Mouse (Mus musculus) limb, embryonic 14.5 days (tissue): ENCODE measurements around the gene Gm29776. TPM values are rescaled to one million over a fixed set of nuclear protein-coding genes. Genes with fewer than 3 reads are reported as not detected.

Experiments
- ATAC-seq: fragments of 200-750 bp; cut with Nextera tagmentation; 2 replicates; pipeline ENCODE4 v1.8.0; 2017; ENCODE audit warnings: low read depth, moderate number of reproducible peaks, moderate TSS enrichment; ENCODE audit not compliant: low FRiP score
- DNase-seq: peaks from one replicate; pipeline ENCODE4 v3.0.0-alpha.2; 2015; ENCODE audit warnings: low spot score
- H3K27ac ChIP-seq: fragments of 300-500 bp; sonication (generic); replicated peaks from 2 replicates; pipeline ENCODE4 v1.5.1; 2014; ENCODE audit warnings: low read depth, mild to moderate bottlenecking, low read length, moderate library complexity, mixed read lengths
- H3K27me3 ChIP-seq: fragments of 300-500 bp; sonication (generic); 2 replicates; pipeline ENCODE4 v1.6.1; 2014; ENCODE audit warnings: low read length, mixed read lengths; ENCODE audit not compliant: control insufficient read depth, insufficient read depth
- H3K36me3 ChIP-seq: fragments of 300-500 bp; sonication (generic); 2 replicates; pipeline ENCODE4 v1.6.1; 2014; ENCODE audit warnings: mild to moderate bottlenecking, low read length, moderate library complexity, mixed read lengths; ENCODE audit not compliant: control insufficient read depth, insufficient read depth
- H3K4me1 ChIP-seq: fragments of 300-500 bp; sonication (generic); 2 replicates; pipeline ENCODE4 v1.6.1; 2014; ENCODE audit warnings: antibody characterized with exemption, low read length, mixed read lengths; ENCODE audit not compliant: control insufficient read depth, insufficient read depth
- H3K4me2 ChIP-seq: fragments of 300-500 bp; sonication (generic); replicated peaks from 2 replicates; pipeline ENCODE4 v1.6.1; 2014; ENCODE audit warnings: low read depth, mild to moderate bottlenecking, low read length, moderate library complexity; ENCODE audit not compliant: severe bottlenecking
- H3K4me3 ChIP-seq: fragments of 300-500 bp; sonication (generic); replicated peaks from 2 replicates; pipeline ENCODE4 v1.5.1; 2014; ENCODE audit warnings: low read length
- H3K9ac ChIP-seq: fragments of 300-500 bp; sonication (generic); 2 replicates; pipeline ENCODE4 v1.6.1; 2014; ENCODE audit warnings: mild to moderate bottlenecking, low read depth, low read length, moderate library complexity; ENCODE audit not compliant: severe bottlenecking
- H3K9me3 ChIP-seq: fragments of 300-500 bp; sonication (generic); 2 replicates; pipeline ENCODE4 v1.6.1; 2016; ENCODE audit warnings: low read length; ENCODE audit not compliant: control insufficient read depth
- POLR2A ChIP-seq: fragments of 200-500 bp; IDR thresholded peaks from 2 replicates; pipeline ENCODE4 v1.8.0; 2012; ENCODE audit warnings: inconsistent platforms, mild to moderate bottlenecking, moderate library complexity, borderline replicate concordance; ENCODE audit not compliant: insufficient read depth, insufficient read length; ENCODE audit errors: extremely low read depth
- WGBS: fragments of 180-500 bp; shearing (Covaris S2); extraction: QIAGEN DNeasy Blood & Tissue Kit; methylation state at CpG from one replicate; pipeline ENCODE4 v1.1.7; 2014; 5-methylcytosine and 5-hydroxymethylcytosine counted together
- polyA plus RNA-seq, 2 experiments: library from polyadenylated mRNA; depleted of rRNA in 1 of 2; stranded (reverse) in 1 of 2; unstranded in 1 of 2; fragments of >200 nt; fragmentation: Nextera tagmentation in 1 of 2; extraction: Ambion mirVana in 1 of 2; gene quantifications; 2 replicates each; pipeline versions ENCODE4 v1.2.1 to v1.2.3; 2012 to 2014

Gm29776 gene
- polyA plus RNA-seq, 2 experiments, result 0.06 to 0.21 TPM

DNA sequence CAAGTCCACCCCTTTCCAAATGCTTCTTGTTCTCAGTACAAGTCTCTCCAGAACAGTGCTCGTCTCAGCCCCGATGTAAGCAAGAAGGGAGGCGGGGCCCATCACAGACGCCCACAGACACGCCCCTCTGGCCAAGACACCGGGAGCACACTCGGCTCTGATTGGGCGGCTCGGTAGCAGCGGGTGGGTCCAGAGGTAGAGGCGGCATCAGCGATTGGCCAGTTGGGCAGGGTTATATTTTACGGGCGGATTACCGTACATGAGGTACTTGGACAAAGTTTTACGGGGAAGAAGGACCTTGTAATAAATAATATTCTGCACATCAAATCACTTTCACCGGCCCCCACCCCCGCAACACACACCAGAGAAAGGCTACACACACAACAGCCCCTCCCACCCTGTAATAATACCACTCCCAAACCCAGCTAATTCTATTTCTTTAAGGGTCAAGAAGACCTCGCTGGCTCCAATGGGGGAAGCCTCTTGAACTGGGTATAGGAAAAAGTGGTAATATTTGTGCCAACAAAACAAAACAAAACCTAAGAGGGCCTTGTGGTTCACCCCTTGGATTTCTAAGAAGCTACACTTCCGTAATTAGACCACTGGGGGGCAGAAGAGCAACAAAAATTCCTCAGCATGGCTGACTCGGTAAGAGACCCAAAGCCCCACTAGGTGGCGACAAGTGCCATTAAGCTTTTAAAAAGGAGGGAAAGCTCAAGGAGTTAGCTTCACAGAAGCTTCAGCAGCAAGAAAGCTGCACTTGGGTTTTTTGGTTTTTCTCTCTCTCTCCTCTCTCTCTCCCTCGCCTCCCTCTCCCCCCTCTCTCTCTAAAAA is 47.8 kb downstream of the Gm29776 start:
- Histone ChIP-seq H3K9me3 (no peaks in the 10 kb centered on the region), H3K9ac (no peak overlapping the region), H3K4me1 (peaks cover 12% of the 10 kb centered on the region), H3K36me3 (peaks cover 63% of the 10 kb centered on the region), H3K4me2 (no peak overlapping the region), H3K27me3 (no peaks in the 10 kb centered on the region), H3K4me3 (no peak overlapping the region), H3K27ac (no peak overlapping the region)
- DNase-seq (peak; percentile 97), ATAC-seq (peak; percentile 51; the same call in 1 of the 2 replicates)
- 67% methylated on average over 23 of the region's 23 CpGs for WGBS
- TF ChIP-seq POLR2A, result no peak

GRCm38 (mm10) chr14:54647900-54648299 is 50.7 kb downstream of the Gm29776 start:
- no peak overlapping the region for H3K9ac ChIP-seq
- peaks cover 12% of the 10 kb centered on the region for H3K4me1 ChIP-seq
- WGBS, result 92% methylated on average over 4 of the region's 4 CpGs
- H3K4me3 ChIP-seq, result no peak overlapping the region
- H3K36me3 ChIP-seq, result peaks cover 86% of the 10 kb centered on the region
- DNase-seq, result no peak
- H3K27ac ChIP-seq, result no peak overlapping the region
- no peak for ATAC-seq
- H3K4me2 ChIP-seq, result no peak overlapping the region
- TF ChIP-seq POLR2A, result no peak
- no peaks in the 10 kb centered on the region for H3K9me3 ChIP-seq
- H3K27me3 ChIP-seq, result no peaks in the 10 kb centered on the region

DNA sequence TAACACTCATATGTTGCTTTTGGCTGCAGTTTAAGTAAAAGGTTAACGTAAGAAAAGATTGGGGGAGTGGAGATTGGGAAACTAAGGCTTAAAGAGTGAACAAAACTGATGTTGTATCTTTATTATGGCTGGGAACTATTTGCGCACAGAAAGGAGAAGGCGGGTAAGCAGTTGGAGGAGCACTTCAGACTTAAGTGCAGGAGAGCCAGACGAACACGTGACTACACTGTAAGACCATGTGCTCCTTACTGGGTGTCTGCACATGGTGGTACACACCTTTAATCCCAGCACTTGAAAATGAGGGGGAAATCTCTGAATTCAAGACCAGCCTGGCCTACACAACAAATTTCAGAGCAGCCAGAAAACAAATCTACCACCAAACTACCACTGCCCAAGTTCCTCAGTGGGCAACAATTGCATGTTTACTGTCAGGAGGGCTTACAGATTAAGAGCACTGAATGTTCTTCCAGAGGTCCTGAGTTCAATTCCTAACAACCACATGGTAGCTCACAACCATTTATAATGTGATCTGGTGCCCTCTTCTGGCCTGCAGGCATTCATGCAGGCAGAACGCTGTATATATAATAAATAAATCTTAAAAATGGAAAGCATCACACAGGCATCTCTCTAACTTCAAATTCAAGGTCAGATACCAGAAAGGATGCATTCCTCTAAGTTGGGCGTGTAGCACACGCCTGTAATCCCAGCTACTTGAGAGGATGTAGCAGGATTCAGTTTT is 51.6 kb downstream of the Gm29776 start:
- H3K9me3 ChIP-seq, result no peaks in the 10 kb centered on the region
- no peak overlapping the region for H3K9ac ChIP-seq
- WGBS, result 92% methylated on average over 8 of the region's 8 CpGs
- DNase-seq (no peak), ATAC-seq (no peak)
- no peak overlapping the region for H3K27ac ChIP-seq
- no peak overlapping the region for H3K4me3 ChIP-seq
- peaks cover 6% of the 10 kb centered on the region; the same call in 1 of the 2 replicates for H3K4me1 ChIP-seq
- TF ChIP-seq POLR2A, result no peak
- no peak overlapping the region for H3K4me2 ChIP-seq
- H3K36me3 ChIP-seq, result peaks cover 94% of the 10 kb centered on the region
- no peaks in the 10 kb centered on the region for H3K27me3 ChIP-seq

DNA sequence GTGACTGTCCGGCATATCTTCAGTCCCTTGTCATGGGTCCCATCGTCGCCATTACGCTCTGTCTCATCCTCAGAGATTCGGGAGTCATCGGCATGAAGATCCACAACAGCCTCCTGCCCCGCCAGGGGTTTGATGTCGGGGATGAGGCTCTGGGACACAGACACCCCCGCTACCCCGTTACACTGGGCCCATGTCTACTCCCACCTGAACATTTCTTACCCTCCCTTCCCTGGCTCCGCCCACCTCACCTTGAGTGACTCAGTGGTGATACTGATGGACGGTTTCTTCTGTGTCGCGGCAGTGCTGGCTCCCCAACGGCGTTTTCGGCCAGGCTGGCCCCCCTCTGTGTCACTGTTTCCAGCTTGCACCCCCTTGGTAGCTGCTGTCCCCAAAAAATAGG is 52.2 kb downstream of the Gm29776 start:
- Histone ChIP-seq H3K4me1 (0 out of 2 replicates have a peak, but pooled peaks cover 1% of the 10 kb centered on the region), H3K9me3 (no peaks in the 10 kb centered on the region), H3K27ac (no peak overlapping the region), H3K9ac (no peak overlapping the region), H3K36me3 (peaks cover 89% of the 10 kb centered on the region), H3K4me3 (no peak overlapping the region), H3K27me3 (no peaks in the 10 kb centered on the region), H3K4me2 (no peak overlapping the region)
- ATAC-seq (no peak), DNase-seq (no peak)
- WGBS, result 93% methylated on average over 17 of the region's 17 CpGs
- TF ChIP-seq POLR2A, result no peak

DNA sequence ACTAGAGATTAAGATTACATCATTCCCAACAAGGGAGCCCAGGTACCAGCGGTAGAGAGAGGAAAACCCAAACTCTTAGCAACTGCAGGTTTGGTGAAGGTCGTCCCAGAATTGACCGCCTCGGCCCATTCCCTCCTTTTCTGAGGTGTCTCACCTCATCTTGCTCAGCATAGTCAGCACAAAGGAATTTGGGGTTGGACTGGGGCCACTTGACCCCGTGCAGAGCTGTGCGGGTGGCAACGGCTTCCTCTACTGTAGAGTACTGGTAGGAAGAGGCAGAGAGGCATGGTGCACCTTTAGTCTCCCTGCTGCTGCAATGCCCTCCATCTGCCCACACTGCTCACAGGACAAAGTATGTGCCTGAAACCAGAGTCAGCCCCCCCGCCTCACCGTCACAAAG is 54.3 kb downstream of the Gm29776 start:
- H3K4me2 ChIP-seq, result no peak overlapping the region
- DNase-seq, result no peak
- no peak overlapping the region for H3K27ac ChIP-seq
- no peaks in the 10 kb centered on the region for H3K9me3 ChIP-seq
- H3K4me1 ChIP-seq, result peaks cover 10% of the 10 kb centered on the region
- 95% methylated on average over 9 of the region's 9 CpGs for WGBS
- ATAC-seq, result no peak
- H3K9ac ChIP-seq, result no peak overlapping the region
- TF ChIP-seq POLR2A, result no peak
- peaks cover 70% of the 10 kb centered on the region for H3K36me3 ChIP-seq
- H3K27me3 ChIP-seq, result no peaks in the 10 kb centered on the region
- no peak overlapping the region for H3K4me3 ChIP-seq
